Mouse (Mus musculus): ENCODE data around the gene Gm47959.

GRCm38 (mm10) chr1:83006218-83007179 lies 6.2 kb downstream of the Gm47959 start:
- TF ChIP-seq CTCF (IDR thresholded peaks at IDR 0.05; ENCODE audit: low read depth): no peak
- no peak for TF ChIP-seq EP300 (optimal IDR thresholded peaks at IDR 0.05)

Data from stomach, postnatal 0 days (tissue).